Mouse (Mus musculus) myocyte (in vitro differentiated cells): ENCODE measurements around the gene Kcnk13.

Source experiments
- CEBPB ChIP-seq: IDR thresholded peaks from 2 replicates; pipeline ENCODE4 v1.6.1; 2011; ENCODE audit warnings: mild to moderate bottlenecking, moderate library complexity; ENCODE audit not compliant: poor library complexity, insufficient read depth, severe bottlenecking
- E2F4 ChIP-seq: IDR thresholded peaks from one replicate; pipeline ENCODE4 v1.6.1; 2011; ENCODE audit warnings: mild to moderate bottlenecking, control low read depth, moderate library complexity; ENCODE audit not compliant: insufficient read depth
- MAX ChIP-seq: IDR thresholded peaks from one replicate; pipeline ENCODE4 v1.6.1; 2011; ENCODE audit warnings: low read depth, mild to moderate bottlenecking, control low read depth
- MYOD1 ChIP-seq, 3 experiments: IDR thresholded peaks; one replicate each; pipeline ENCODE4 v1.6.1; 2011; ENCODE audit warnings: control low read depth in 2 of 3, low read depth in 2 of 3, mild to moderate bottlenecking in 2 of 3, moderate library complexity in 1 of 3; ENCODE audit not compliant: insufficient read length in 2 of 3, control insufficient read depth in 1 of 3
- MYOG ChIP-seq, 3 experiments: IDR thresholded peaks; one replicate each; pipeline ENCODE4 v1.6.1; 2011; ENCODE audit warnings: control low read depth in 2 of 3, low read depth in 2 of 3, mild to moderate bottlenecking in 2 of 3; ENCODE audit not compliant: insufficient read length in 2 of 3, control insufficient read depth in 1 of 3, insufficient read depth in 1 of 3
- POLR2A ChIP-seq: IDR thresholded peaks from one replicate; pipeline ENCODE4 v1.6.1; 2011; ENCODE audit warnings: low read depth, mild to moderate bottlenecking, control low read depth, moderate library complexity; ENCODE audit not compliant: insufficient read length
- POLR2AphosphoS2 ChIP-seq: IDR thresholded peaks from one replicate; pipeline ENCODE4 v1.6.1; 2011; ENCODE audit warnings: low read depth, control low read depth; ENCODE audit not compliant: insufficient read length
- REST ChIP-seq: IDR thresholded peaks from one replicate; pipeline ENCODE4 v1.6.1; 2011; ENCODE audit warnings: mild to moderate bottlenecking, control low read depth, moderate library complexity; ENCODE audit not compliant: insufficient read depth, insufficient read length
- SRF ChIP-seq: IDR thresholded peaks from one replicate; pipeline ENCODE4 v1.6.1; 2011; ENCODE audit warnings: low read depth; ENCODE audit not compliant: control insufficient read depth, insufficient read length
- TCF12 ChIP-seq: IDR thresholded peaks from one replicate; pipeline ENCODE4 v1.6.1; 2011; ENCODE audit warnings: mild to moderate bottlenecking, control low read depth; ENCODE audit not compliant: poor library complexity, insufficient read depth, severe bottlenecking
- TCF3 ChIP-seq: IDR thresholded peaks from one replicate; pipeline ENCODE4 v1.6.1; 2011; ENCODE audit warnings: low read depth, control low read depth; ENCODE audit not compliant: insufficient read length
- USF1 ChIP-seq: IDR thresholded peaks from one replicate; pipeline ENCODE4 v1.6.1; 2011; ENCODE audit warnings: low read depth, mild to moderate bottlenecking, control low read depth, moderate library complexity

GRCm38 (mm10) chr12:99933630-99934029 is 30.7 kb upstream of the Kcnk13 start:
- TF ChIP-seq POLR2A (no peak), USF1 (no peak), CEBPB (no peak), TCF3 (no peak), SRF (no peak), TCF12 (no peak), MAX (no peak), E2F4 (no peak), MYOG (IDR thresholded peaks at IDR 0.05; ENCODE audit: control insufficient read depth in 1 of 3, insufficient read depth in 1 of 3, insufficient read length in 2 of 3, low read depth in 2 of 3) (peak in 2 of 3 experiments; percentile 38 to 63), REST (no peak), POLR2AphosphoS2 (no peak), MYOD1 (IDR thresholded peaks at IDR 0.05; ENCODE audit: control insufficient read depth in 1 of 3, insufficient read length in 2 of 3, low read depth in 2 of 3) (peak in 1 of 3 experiments; percentile 45)
